Mouse (Mus musculus) midbrain, embryonic 12.5 days (tissue): ENCODE data around the gene Sorbs2. TPM values are rescaled to one million over a fixed set of nuclear protein-coding genes. Genes with fewer than 3 reads are reported as not detected.

Source experiments
- ATAC-seq: fragments of 200-750 bp; cut with Nextera tagmentation; 2 replicates; pipeline ENCODE4 v1.8.0; 2017; ENCODE audit warnings: low read depth, moderate TSS enrichment, moderate library complexity; ENCODE audit not compliant: low FRiP score
- H3K27ac ChIP-seq: fragments of 300-500 bp; sonication (generic); replicated peaks from 2 replicates; pipeline ENCODE4 v1.5.1; 2016; ENCODE audit warnings: mild to moderate bottlenecking
- H3K27me3 ChIP-seq: fragments of 300-500 bp; sonication (generic); 2 replicates; pipeline ENCODE4 v1.6.1; 2016; ENCODE audit warnings: mild to moderate bottlenecking
- H3K36me3 ChIP-seq: fragments of 300-500 bp; sonication (generic); 2 replicates; pipeline ENCODE4 v1.6.1; 2016
- H3K4me1 ChIP-seq: fragments of 300-500 bp; sonication (generic); 2 replicates; pipeline ENCODE4 v1.6.1; 2016
- H3K4me2 ChIP-seq: fragments of 300-500 bp; sonication (generic); replicated peaks from 2 replicates; pipeline ENCODE4 v1.6.1; 2016; ENCODE audit warnings: mild to moderate bottlenecking, moderate library complexity
- H3K4me3 ChIP-seq: fragments of 300-500 bp; sonication (generic); 2 replicates; pipeline ENCODE4 v1.5.1; 2016; ENCODE audit warnings: mild to moderate bottlenecking
- H3K9ac ChIP-seq: fragments of 300-500 bp; sonication (generic); replicated peaks from 2 replicates; pipeline ENCODE4 v1.6.1; 2016; ENCODE audit warnings: mild to moderate bottlenecking, moderate library complexity
- H3K9me3 ChIP-seq: fragments of 300-500 bp; sonication (generic); 2 replicates; pipeline ENCODE4 v1.6.1; 2016; ENCODE audit warnings: mild to moderate bottlenecking
- WGBS: fragments of 180-500 bp; shearing (Covaris S2); methylation state at CpG from one replicate; pipeline ENCODE4 v1.1.7; 2016; 5-methylcytosine and 5-hydroxymethylcytosine counted together
- polyA plus RNA-seq: library from polyadenylated mRNA; unstranded; fragments of >200 nt; fragmentation: Nextera tagmentation; extraction: Ambion mirVana; gene quantifications from 2 replicates; pipeline ENCODE4 v1.2.1, GENCODE M21; 2016

Gene Sorbs2
- polyA plus RNA-seq, 1 experiment from 2014 or later = 83.2 TPM

DNA sequence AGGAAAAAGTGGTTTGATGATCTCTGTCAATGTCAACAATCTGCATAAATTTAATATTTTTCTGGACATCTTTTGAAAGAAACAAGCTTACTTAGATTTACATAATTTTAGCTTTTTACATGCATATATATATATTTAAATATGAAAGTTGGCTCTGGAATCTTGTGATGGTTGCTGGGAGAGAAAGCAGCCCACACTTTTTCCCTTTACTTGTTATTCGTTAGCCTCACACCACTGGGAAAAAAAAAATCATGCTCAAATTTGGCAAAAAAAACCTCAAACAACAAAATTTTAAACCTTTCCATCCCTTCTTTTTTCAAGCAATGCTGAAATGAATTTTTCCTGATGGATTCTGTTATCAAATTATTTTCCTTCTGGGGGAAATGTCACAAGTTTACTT lies 97.8 kb downstream of the Sorbs2 start:
- Histone ChIP-seq H3K36me3 (no peaks in the 10 kb centered on the region), H3K27ac (no peak overlapping the region), H3K4me3 (no peak overlapping the region), H3K27me3 (no peaks in the 10 kb centered on the region), H3K4me2 (no peak overlapping the region), H3K9me3 (no peaks in the 10 kb centered on the region), H3K9ac (no peak overlapping the region), H3K4me1 (no peaks in the 10 kb centered on the region)
- 67% methylated on average over 1 of the region's 1 CpGs for WGBS
- no peak for ATAC-seq

DNA sequence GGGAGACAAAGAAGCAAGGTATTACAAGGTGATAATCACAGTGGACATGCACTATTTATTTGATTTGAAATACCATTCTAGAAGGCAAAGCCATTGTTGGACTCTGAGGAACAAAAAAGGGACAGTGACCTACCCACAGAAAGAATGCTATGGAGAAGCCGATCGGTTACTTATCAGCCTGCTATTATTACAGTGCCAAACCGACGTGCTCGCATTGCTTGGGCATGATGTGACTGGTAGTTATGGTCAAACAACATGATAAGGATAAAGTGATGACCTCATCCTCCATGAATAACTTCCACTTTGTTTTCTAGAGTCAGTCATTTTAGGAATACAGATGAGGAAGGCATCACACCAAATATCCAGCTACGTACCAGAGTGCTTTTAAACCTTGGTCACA lies 99.4 kb downstream of the Sorbs2 start:
- 91% methylated on average over 6 of the region's 6 CpGs for WGBS

DNA sequence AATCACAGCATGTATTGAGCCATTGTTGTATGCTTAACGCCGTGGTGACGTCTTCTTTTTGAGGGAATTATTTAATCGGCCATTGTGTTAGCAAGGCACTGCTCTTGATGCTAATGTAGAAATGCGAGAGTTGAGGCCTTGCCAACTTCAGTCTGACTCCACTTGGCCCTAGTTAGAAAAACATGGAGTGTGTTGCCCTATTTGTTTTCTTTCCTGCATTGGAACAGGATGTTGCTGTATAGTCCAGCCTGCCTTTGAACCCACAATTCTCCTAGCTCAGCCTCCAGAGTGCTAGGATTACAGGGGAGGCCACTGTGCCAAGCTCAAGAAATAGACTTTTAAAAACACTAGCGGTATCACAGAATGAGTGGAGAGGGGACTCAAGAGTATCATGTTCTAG lies 100.8 kb downstream of the Sorbs2 start:
- ATAC-seq = no peak
- 72% methylated on average over 6 of the region's 6 CpGs for WGBS
- no peaks in the 10 kb centered on the region for H3K36me3 ChIP-seq
- H3K4me1 ChIP-seq = no peaks in the 10 kb centered on the region
- H3K9ac ChIP-seq = no peak overlapping the region
- no peak overlapping the region for H3K4me3 ChIP-seq
- no peak overlapping the region for H3K4me2 ChIP-seq
- no peaks in the 10 kb centered on the region for H3K9me3 ChIP-seq
- H3K27me3 ChIP-seq = no peaks in the 10 kb centered on the region
- no peak overlapping the region for H3K27ac ChIP-seq

More for the DNA sequence above, 99.4 kb downstream of the Sorbs2 start:
- no peaks in the 10 kb centered on the region for H3K27me3 ChIP-seq
- H3K4me3 ChIP-seq = no peak overlapping the region
- no peak overlapping the region for H3K4me2 ChIP-seq
- no peaks in the 10 kb centered on the region for H3K4me1 ChIP-seq
- H3K27ac ChIP-seq = no peak overlapping the region
- no peaks in the 10 kb centered on the region for H3K9me3 ChIP-seq
- ATAC-seq = no peak
- H3K36me3 ChIP-seq = no peaks in the 10 kb centered on the region
- H3K9ac ChIP-seq = no peak overlapping the region

DNA sequence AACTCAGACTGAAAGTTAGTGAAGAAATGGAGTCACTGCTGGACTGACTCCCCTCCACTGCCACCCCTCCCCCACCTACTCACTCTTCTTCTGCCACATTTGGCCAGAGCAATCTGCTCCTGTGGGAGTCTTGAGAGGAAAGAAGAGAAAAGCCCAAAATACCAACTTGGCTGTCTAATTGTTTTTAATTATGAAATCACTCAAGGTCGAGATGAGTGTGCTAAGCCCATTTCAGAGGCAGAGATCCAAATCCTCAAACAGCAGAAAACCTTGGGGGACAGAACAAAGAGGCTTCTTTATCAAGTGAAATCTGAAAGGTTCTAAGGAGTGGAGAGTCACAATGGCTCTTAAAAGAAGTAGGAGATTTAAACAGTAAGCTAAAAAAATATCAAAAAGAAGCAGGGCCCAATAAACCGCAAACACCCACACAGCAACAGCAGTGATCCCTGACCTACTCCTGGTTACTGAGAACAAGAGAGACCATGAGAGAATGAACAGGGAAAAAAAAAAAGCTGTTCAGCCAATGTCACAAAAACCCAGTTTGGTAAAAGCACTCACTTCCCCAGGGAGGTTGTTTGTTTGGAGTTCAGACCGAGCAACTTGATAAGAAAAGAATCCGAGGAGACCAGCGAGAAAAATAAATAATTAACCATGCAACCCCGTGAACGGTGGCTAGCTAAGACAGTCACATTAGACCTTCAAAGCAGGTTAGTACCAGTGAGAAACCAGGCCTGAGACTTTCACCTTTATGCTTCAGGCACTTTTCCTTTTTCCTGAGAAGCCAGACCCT lies 103.0 kb downstream of the Sorbs2 start:
- H3K9me3 ChIP-seq = no peaks in the 10 kb centered on the region
- WGBS = 22% methylated on average over 7 of the region's 7 CpGs
- no peak overlapping the region for H3K4me3 ChIP-seq
- H3K36me3 ChIP-seq = no peaks in the 10 kb centered on the region
- peaks cover 11% of the 10 kb centered on the region; the same call in 1 of the 2 replicates for H3K4me1 ChIP-seq
- no peak overlapping the region for H3K9ac ChIP-seq
- no peak overlapping the region for H3K27ac ChIP-seq
- H3K4me2 ChIP-seq = no peak overlapping the region
- H3K27me3 ChIP-seq = no peaks in the 10 kb centered on the region
- ATAC-seq = no peak

DNA sequence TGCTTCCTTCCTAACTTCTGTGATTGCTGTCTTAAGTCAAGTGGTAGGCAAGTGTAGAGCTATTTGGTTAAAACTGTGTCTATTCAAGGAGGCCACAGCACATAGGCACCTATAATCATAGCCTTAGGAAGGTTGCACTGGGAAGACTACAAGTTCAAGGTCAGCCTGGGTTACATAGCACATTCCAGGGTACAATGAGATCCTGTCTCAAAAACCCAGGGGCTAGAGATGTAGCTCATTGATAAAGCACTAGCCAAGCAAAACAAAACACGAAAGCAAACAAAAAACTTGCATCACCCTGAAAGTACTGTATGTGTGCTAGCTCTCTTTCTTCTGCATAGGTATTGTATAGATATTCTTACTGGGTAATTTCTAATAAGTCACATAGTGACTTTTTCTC lies 103.7 kb downstream of the Sorbs2 start:
- Histone ChIP-seq H3K36me3 (no peaks in the 10 kb centered on the region), H3K9me3 (no peaks in the 10 kb centered on the region), H3K4me3 (no peak overlapping the region), H3K9ac (no peak overlapping the region), H3K4me2 (no peak overlapping the region), H3K4me1 (peaks cover 11% of the 10 kb centered on the region; the same call in 1 of the 2 replicates), H3K27ac (no peak overlapping the region), H3K27me3 (no peaks in the 10 kb centered on the region)
- ATAC-seq = no peak
- WGBS = 68% methylated on average over 1 of the region's 1 CpGs

DNA sequence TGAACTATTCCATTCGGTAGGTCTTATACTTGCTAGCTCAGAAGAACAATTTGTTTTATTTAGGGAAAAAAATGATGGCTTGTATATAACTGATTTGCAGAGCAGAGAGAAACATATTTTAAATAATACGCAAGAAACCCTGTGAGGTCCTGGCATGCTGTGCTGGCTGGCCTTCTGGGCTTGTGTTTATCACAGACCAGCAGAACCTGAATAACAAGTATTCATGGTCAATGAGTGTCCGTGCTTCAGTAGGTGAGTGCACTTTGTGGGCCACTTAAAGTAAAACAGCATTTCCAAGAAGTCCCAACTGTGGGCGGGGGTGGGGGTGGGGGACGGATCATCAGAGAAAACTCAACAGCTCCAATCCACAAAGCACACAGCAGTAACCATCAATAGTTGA lies 107.0 kb downstream of the Sorbs2 start:
- no peak overlapping the region for H3K27ac ChIP-seq
- no peaks in the 10 kb centered on the region for H3K36me3 ChIP-seq
- no peak overlapping the region for H3K4me2 ChIP-seq

DNA sequence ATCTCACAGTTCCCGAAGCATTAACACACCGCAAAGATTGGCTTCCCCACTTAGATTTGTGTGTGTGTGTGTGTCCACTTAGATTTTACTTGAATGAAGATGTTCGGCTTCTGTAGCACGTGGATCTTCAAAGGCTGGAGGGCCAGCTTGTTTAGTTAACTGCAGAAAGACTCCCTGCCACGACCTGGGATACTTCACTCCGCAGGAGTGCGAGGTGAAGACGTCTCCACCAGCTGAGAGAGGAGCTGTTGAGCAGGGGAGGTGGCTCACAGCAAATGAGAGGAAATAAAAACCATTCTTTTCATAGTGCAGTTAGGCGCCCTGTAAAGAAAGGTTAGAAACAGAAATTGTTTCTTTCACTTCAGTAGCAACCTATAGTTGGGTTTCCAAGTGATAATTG lies 107.5 kb downstream of the Sorbs2 start:
- Histone ChIP-seq H3K4me1 (peaks cover 11% of the 10 kb centered on the region; the same call in 1 of the 2 replicates), H3K27me3 (0 out of 2 replicates have a peak, but pooled peaks cover 5% of the 10 kb centered on the region), H3K9me3 (no peaks in the 10 kb centered on the region), H3K36me3 (no peaks in the 10 kb centered on the region), H3K9ac (no peak overlapping the region), H3K4me2 (0 out of 2 replicates have a peak overlapping the region, but pooled peaks have one; percentile 5), H3K4me3 (no peak overlapping the region), H3K27ac (no peak overlapping the region)
- 16% methylated on average over 9 of the region's 9 CpGs for WGBS
- no peak for ATAC-seq

More for the DNA sequence above, 107.0 kb downstream of the Sorbs2 start:
- WGBS = 46% methylated on average over 5 of the region's 5 CpGs
- H3K4me3 ChIP-seq = no peak overlapping the region
- H3K9me3 ChIP-seq = no peaks in the 10 kb centered on the region
- ATAC-seq = no peak
- peaks cover 11% of the 10 kb centered on the region; the same call in 1 of the 2 replicates for H3K4me1 ChIP-seq
- H3K27me3 ChIP-seq = 0 out of 2 replicates have a peak, but pooled peaks cover 5% of the 10 kb centered on the region
- no peak overlapping the region for H3K9ac ChIP-seq

DNA sequence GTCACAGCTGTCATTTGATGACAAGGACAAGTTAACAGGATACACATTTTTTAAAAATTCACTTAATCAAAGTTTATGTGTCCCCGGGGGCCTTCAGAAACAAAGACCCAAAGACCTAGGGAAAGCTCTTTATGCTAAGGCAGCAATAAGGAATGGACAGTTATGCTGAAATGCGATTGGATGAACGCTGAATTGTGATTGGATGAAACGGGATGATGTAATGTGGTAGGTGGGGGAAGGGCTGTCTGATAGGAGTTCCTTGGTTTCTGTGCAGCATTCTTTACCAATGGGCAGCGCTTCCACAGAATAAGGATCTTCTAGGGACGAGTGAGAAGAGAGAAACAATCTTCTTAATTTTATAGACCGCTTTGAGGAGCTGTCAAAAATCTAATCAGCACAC lies 108.0 kb downstream of the Sorbs2 start:
- Histone ChIP-seq H3K27me3 (0 out of 2 replicates have a peak, but pooled peaks cover 5% of the 10 kb centered on the region), H3K4me2 (no peak overlapping the region), H3K4me3 (no peak overlapping the region), H3K27ac (no peak overlapping the region), H3K9ac (no peak overlapping the region), H3K4me1 (peaks cover 11% of the 10 kb centered on the region; the same call in 1 of the 2 replicates), H3K36me3 (no peaks in the 10 kb centered on the region), H3K9me3 (no peaks in the 10 kb centered on the region)
- ATAC-seq = no peak
- 49% methylated on average over 7 of the region's 7 CpGs for WGBS

DNA sequence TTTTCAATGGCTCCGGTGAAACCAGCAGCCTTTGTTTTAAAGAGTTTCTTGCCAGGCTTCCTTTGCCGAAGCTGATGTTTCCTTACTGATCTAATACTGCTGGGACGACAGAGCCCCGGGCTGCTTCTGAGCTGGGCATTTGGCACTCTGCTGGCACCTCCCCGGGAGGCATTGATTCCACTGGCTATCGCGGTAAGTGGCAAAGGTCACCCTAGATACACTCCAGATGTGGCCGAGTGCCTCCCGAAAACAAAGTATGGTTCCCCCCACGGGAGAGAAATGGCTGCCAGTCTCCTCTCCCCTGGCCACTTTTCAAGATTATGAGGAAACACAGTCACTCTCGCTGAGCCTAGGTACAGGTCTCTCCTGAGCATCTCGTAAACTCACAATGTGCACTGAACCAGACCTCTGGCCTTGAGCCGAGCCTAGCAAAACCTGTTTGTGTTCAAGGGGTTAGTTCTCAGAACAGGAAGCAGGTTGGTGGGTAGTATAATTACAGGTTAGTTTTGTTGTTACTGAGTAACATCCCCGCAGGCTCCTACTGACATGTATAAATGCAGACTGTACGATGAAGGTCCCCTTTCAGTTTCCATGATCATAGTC lies 114.1 kb downstream of the Sorbs2 start:
- Histone ChIP-seq H3K9me3 (no peaks in the 10 kb centered on the region), H3K9ac (no peak overlapping the region), H3K27me3 (peaks cover 10% of the 10 kb centered on the region; the same call in 1 of the 2 replicates), H3K4me3 (no peak overlapping the region), H3K36me3 (no peaks in the 10 kb centered on the region), H3K4me2 (no peak overlapping the region), H3K4me1 (peaks cover 10% of the 10 kb centered on the region; the same call in 1 of the 2 replicates), H3K27ac (no peak overlapping the region)
- WGBS = 78% methylated on average over 15 of the region's 15 CpGs
- ATAC-seq = no peak

DNA sequence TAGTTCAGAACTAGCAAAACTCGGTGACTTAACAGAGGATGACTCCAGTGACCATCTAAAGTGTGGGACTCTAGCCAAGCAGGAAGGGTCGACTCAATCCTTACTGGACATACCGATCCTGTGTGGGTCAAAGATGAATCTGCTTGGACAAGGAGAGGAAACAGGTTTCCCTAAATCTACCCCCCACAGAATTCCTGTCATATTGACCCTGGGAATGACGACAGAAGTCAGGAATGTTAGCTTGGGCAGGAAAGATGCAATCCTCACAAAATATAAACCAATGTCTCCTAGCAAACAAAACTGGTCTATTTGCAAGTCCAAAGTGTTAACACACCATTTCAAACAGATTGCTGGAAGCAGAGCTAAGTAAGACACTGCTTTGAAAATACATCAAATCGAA lies 118.8 kb downstream of the Sorbs2 start:
- ATAC-seq = no peak
- Histone ChIP-seq H3K27me3 (peaks cover 4% of the 10 kb centered on the region; the same call in 1 of the 2 replicates), H3K36me3 (no peaks in the 10 kb centered on the region), H3K4me3 (no peak overlapping the region), H3K4me2 (0 out of 2 replicates have a peak overlapping the region, but pooled peaks have one; percentile 6), H3K27ac (peak overlapping the region; percentile 20), H3K9ac (no peak overlapping the region), H3K4me1 (peaks cover 20% of the 10 kb centered on the region), H3K9me3 (no peaks in the 10 kb centered on the region)
- 28% methylated on average over 5 of the region's 5 CpGs for WGBS

DNA sequence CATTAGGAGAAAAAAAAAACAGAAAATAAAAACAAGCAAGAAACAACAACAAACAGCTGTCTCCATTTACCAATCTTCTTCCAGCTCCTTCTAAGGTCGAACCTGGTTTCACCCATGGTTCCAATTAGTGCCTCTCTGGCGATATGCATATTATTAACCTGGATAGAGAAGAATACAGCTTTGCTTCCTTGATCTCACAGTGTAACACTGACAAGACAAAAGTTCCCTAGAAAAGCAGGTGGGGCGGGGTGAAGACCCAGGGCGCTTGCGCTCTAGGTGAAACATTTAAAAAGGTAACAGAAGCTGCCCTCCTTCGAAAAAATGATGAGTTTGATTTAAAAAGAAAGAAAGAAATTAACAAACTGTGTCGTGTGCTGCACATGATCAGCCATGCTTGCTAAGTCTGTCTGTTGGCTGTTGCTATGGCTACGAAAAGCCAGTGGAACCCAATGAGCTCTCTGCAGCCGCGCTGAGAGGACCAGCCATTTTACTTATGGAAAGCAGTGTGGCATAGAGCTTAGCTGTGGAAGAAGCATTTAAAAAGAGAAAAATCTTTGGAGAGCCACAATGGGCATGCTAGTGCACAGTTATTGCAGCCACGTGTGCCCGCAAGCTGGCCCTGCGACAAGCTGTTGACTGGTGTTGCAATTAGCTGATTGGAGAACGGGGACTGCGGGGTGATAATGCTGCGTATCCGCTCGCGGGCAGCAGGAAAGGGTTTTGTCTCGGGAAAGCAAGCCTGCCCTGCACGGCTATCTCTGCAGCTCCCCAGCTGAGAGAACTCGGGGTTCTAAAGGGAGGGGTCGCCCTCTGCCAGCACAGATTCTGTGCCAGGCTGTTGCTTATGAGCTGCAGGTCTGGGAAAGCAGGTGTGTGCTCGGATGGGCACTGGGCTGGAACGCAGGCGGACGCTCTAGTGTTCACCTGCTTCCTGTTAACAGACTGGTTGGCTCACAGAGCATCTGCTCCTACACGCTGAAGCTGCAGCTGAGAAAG lies 120.0 kb downstream of the Sorbs2 start:
- H3K9me3 ChIP-seq = no peaks in the 10 kb centered on the region

More for the DNA sequence above, 120.0 kb downstream of the Sorbs2 start:
- peak overlapping the region; percentile 77 for H3K4me2 ChIP-seq
- H3K27me3 ChIP-seq = peaks cover 4% of the 10 kb centered on the region; the same call in 1 of the 2 replicates
- peak overlapping the region; percentile 93 for H3K27ac ChIP-seq
- no peaks in the 10 kb centered on the region for H3K36me3 ChIP-seq
- ATAC-seq = peak; percentile 96
- H3K9ac ChIP-seq = peak overlapping the region; percentile 74
- H3K4me1 ChIP-seq = peaks cover 20% of the 10 kb centered on the region
- WGBS = under 1% methylated on average over 28 of the region's 28 CpGs
- H3K4me3 ChIP-seq = peak overlapping the region; percentile 69
